11 mouse cellular contexts compared by ENCODE assay signal in genomic region chr10:128237807-128238480, GRCm38 (mm10). TPM values are rescaled to one million over a fixed set of nuclear protein-coding genes. Genes with fewer than 3 reads are reported as not detected.
DNase-seq lines count a peak whose midpoint lies in the region; ATAC-seq lines count a peak whose summit lies in the region.
"Had no signal": no experiment of that assay in that cellular context is flagged by ENCODE, and none has a peak within 500 bp of the region (broad histone marks: within the 10 kb centered on the region; RNA-seq: fewer than 3 reads in every experiment).

No protein-coding gene starts in this region.

- H3K9me3 ChIP-seq in midbrain, embryonic 12.5 days, result no peaks in the 10 kb centered on the region
- H3K9me3 ChIP-seq in midbrain, embryonic 10.5 days (replicated peaks), result no peaks in the 10 kb centered on the region
- no peaks in the 10 kb centered on the region for H3K9me3 ChIP-seq in embryonic facial prominence, embryonic 10.5 days
- no peaks in the 10 kb centered on the region for H3K9me3 ChIP-seq in limb, embryonic 10.5 days (replicated peaks)
- H3K9me3 ChIP-seq: hindbrain, embryonic 10.5 days had no signal

- peak; percentile 38 for DNase-seq in cerebellum, adult 11 months
- no peak for DNase-seq in cerebellum, postnatal 4 days (ENCODE audit: low spot score in 2 of 2)
- no peak for DNase-seq in midbrain, embryonic 10.5 days (ENCODE audit: low spot score)
- no peak for DNase-seq in embryonic facial prominence, embryonic 10.5 days (ENCODE audit: low spot score)
- no peak for DNase-seq in limb, embryonic 10.5 days (ENCODE audit: low spot score)
- DNase-seq in adipocyte (ENCODE audit: low spot score), result no peak
- DNase-seq in adrenal gland, adult 2 months, result no peak

- H3K27me3 ChIP-seq in midbrain, embryonic 12.5 days, result no peaks in the 10 kb centered on the region
- H3K27me3 ChIP-seq in midbrain, embryonic 10.5 days (ENCODE audit: low read depth, poor library complexity, severe bottlenecking), result no peaks in the 10 kb centered on the region
- H3K27me3 ChIP-seq in embryonic facial prominence, embryonic 10.5 days (replicated peaks; ENCODE audit: low read depth, poor library complexity, severe bottlenecking), result no peaks in the 10 kb centered on the region
- no peaks in the 10 kb centered on the region for H3K27me3 ChIP-seq in limb, embryonic 10.5 days (ENCODE audit: low read depth, poor library complexity, severe bottlenecking)

- H3K4me3 ChIP-seq in midbrain, embryonic 12.5 days, result no peak overlapping the region
- H3K4me3 ChIP-seq in midbrain, embryonic 10.5 days, result no peak overlapping the region
- no peak overlapping the region for H3K4me3 ChIP-seq in embryonic facial prominence, embryonic 10.5 days
- H3K4me3 ChIP-seq in limb, embryonic 10.5 days, result no peak overlapping the region
- H3K4me3 ChIP-seq: hindbrain, embryonic 10.5 days had no signal

- H3K36me3 ChIP-seq in midbrain, embryonic 12.5 days, result peaks cover 35% of the 10 kb centered on the region
- peaks cover 70% of the 10 kb centered on the region for H3K36me3 ChIP-seq in midbrain, embryonic 10.5 days
- peaks cover 77% of the 10 kb centered on the region for H3K36me3 ChIP-seq in embryonic facial prominence, embryonic 10.5 days (replicated peaks)
- H3K36me3 ChIP-seq in limb, embryonic 10.5 days, result peaks cover 74% of the 10 kb centered on the region

- H3K4me1 ChIP-seq in midbrain, embryonic 12.5 days, result peaks cover 17% of the 10 kb centered on the region
- peaks cover 25% of the 10 kb centered on the region for H3K4me1 ChIP-seq in midbrain, embryonic 10.5 days
- H3K4me1 ChIP-seq in embryonic facial prominence, embryonic 10.5 days, result peaks cover 35% of the 10 kb centered on the region
- peaks cover 30% of the 10 kb centered on the region for H3K4me1 ChIP-seq in limb, embryonic 10.5 days

- H3K4me2 ChIP-seq in midbrain, embryonic 12.5 days (replicated peaks), result no peak overlapping the region

- no peak for ATAC-seq in midbrain, embryonic 12.5 days (ENCODE audit: low FRiP score, low read depth)

- WGBS in midbrain, embryonic 12.5 days, result 84% methylated on average over 15 of the region's 15 CpGs
- WGBS in midbrain, embryonic 10.5 days, result 91% methylated on average over 15 of the region's 15 CpGs
- WGBS in embryonic facial prominence, embryonic 10.5 days, result 83% methylated on average over 15 of the region's 15 CpGs
- WGBS in limb, embryonic 10.5 days, result 88% methylated on average over 15 of the region's 15 CpGs

- peak overlapping the region; percentile 11; the same call in 1 of the 2 replicates for H3K9ac ChIP-seq in midbrain, embryonic 12.5 days (replicated peaks)
- H3K9ac ChIP-seq: liver, embryonic 14.5 days had no signal

- H3K27ac ChIP-seq in midbrain, embryonic 12.5 days (replicated peaks), result no peak overlapping the region
- no peak overlapping the region for H3K27ac ChIP-seq in midbrain, embryonic 10.5 days (replicated peaks)
- H3K27ac ChIP-seq in embryonic facial prominence, embryonic 10.5 days (replicated peaks), result peak overlapping the region; percentile 4; the same call in 1 of the 2 replicates
- peak overlapping the region; percentile 26; the same call in 1 of the 2 replicates for H3K27ac ChIP-seq in limb, embryonic 10.5 days
- H3K27ac ChIP-seq: hindbrain, embryonic 10.5 days; liver, embryonic 14.5 days had no signal

RNA-seq across cellular contexts. Expression of gene Timeless, which starts 6.1 kb away (rescaled TPM):
- 54.9 and 58.4 TPM in 2 replicates for polyA plus RNA-seq in midbrain, embryonic 12.5 days (2016; fragmentation: Nextera tagmentation; extraction: Ambion mirVana)
- 86.6 and 89.4 TPM in 2 replicates for polyA plus RNA-seq in midbrain, embryonic 10.5 days (2016; fragmentation: Nextera tagmentation; extraction: Ambion mirVana)
- polyA plus RNA-seq in embryonic facial prominence, embryonic 10.5 days (2016; fragmentation: Nextera tagmentation; extraction: Ambion mirVana), result 95.9 and 103 TPM in 2 replicates
- 127 and 135 TPM in 2 replicates for polyA plus RNA-seq in limb, embryonic 10.5 days (2016; fragmentation: Nextera tagmentation; extraction: Ambion mirVana)
- 1 to 10 TPM; 4.8 to 7.2 TPM for total RNA-seq in adrenal gland, adult 2 months (2021)
- polyA plus RNA-seq in adrenal gland, adult 2 months (2012; rRNA removed), result 1.9 and 2.8 TPM in 2 replicates

RNA-seq across cellular contexts. Expression of gene Mip, which starts 12.3 kb away (rescaled TPM):
- 0.13 TPM in 1 of 2 replicates, not detected in the other for polyA plus RNA-seq in midbrain, embryonic 12.5 days (2016; fragmentation: Nextera tagmentation; extraction: Ambion mirVana)
- polyA plus RNA-seq in midbrain, embryonic 10.5 days (2016; fragmentation: Nextera tagmentation; extraction: Ambion mirVana), result 0.21 TPM in 1 of 2 replicates, not detected in the other
- polyA plus RNA-seq in embryonic facial prominence, embryonic 10.5 days (2016; fragmentation: Nextera tagmentation; extraction: Ambion mirVana), result not detected in 2 replicates
- polyA plus RNA-seq in limb, embryonic 10.5 days (2016; fragmentation: Nextera tagmentation; extraction: Ambion mirVana), result 0.08 and 0.33 TPM in 2 replicates
- not detected for total RNA-seq in adrenal gland, adult 2 months (2021)
- polyA plus RNA-seq in adrenal gland, adult 2 months (2012; rRNA removed), result not detected in 2 replicates
- polyA plus RNA-seq: C2C12 had no signal

RNA-seq across cellular contexts. Expression of gene Apon, which starts 16.0 kb away (rescaled TPM):
- polyA plus RNA-seq in midbrain, embryonic 12.5 days (2016; fragmentation: Nextera tagmentation; extraction: Ambion mirVana), result 0.21 and 0.92 TPM in 2 replicates
- 0.73 and 0.77 TPM in 2 replicates for polyA plus RNA-seq in midbrain, embryonic 10.5 days (2016; fragmentation: Nextera tagmentation; extraction: Ambion mirVana)
- polyA plus RNA-seq in embryonic facial prominence, embryonic 10.5 days (2016; fragmentation: Nextera tagmentation; extraction: Ambion mirVana), result 0.49 and 0.69 TPM in 2 replicates
- polyA plus RNA-seq in limb, embryonic 10.5 days (2016; fragmentation: Nextera tagmentation; extraction: Ambion mirVana), result 0.87 and 0.90 TPM in 2 replicates
- total RNA-seq in adrenal gland, adult 2 months (2021), result 1 to 10 TPM in 1 of 2 experiments, not detected in 1; 1.5 TPM
- polyA plus RNA-seq in adrenal gland, adult 2 months (2012; rRNA removed), result 0.10 and 0.40 TPM in 2 replicates

RNA-seq across cellular contexts. Expression of gene Spryd4, which starts 26.3 kb away (rescaled TPM):
- 21.4 and 24.1 TPM in 2 replicates for polyA plus RNA-seq in midbrain, embryonic 12.5 days (2016; fragmentation: Nextera tagmentation; extraction: Ambion mirVana)
- 28.3 and 32.7 TPM in 2 replicates for polyA plus RNA-seq in midbrain, embryonic 10.5 days (2016; fragmentation: Nextera tagmentation; extraction: Ambion mirVana)
- 31.3 and 31.8 TPM in 2 replicates for polyA plus RNA-seq in embryonic facial prominence, embryonic 10.5 days (2016; fragmentation: Nextera tagmentation; extraction: Ambion mirVana)
- 33.3 and 34.4 TPM in 2 replicates for polyA plus RNA-seq in limb, embryonic 10.5 days (2016; fragmentation: Nextera tagmentation; extraction: Ambion mirVana)
- 10 to 100 TPM; 14.3 to 17.0 TPM for total RNA-seq in adrenal gland, adult 2 months (2021)
- 5.8 and 7.4 TPM in 2 replicates for polyA plus RNA-seq in adrenal gland, adult 2 months (2012; rRNA removed)

RNA-seq across cellular contexts. Expression of gene Apof, which starts 30.5 kb away (rescaled TPM):
- not detected in 2 replicates for polyA plus RNA-seq in midbrain, embryonic 12.5 days (2016; fragmentation: Nextera tagmentation; extraction: Ambion mirVana)
- polyA plus RNA-seq in midbrain, embryonic 10.5 days (2016; fragmentation: Nextera tagmentation; extraction: Ambion mirVana), result not detected in 2 replicates
- polyA plus RNA-seq in embryonic facial prominence, embryonic 10.5 days (2016; fragmentation: Nextera tagmentation; extraction: Ambion mirVana), result 0.11 TPM in 1 of 2 replicates, not detected in the other
- polyA plus RNA-seq in limb, embryonic 10.5 days (2016; fragmentation: Nextera tagmentation; extraction: Ambion mirVana), result not detected in 2 replicates
- total RNA-seq in adrenal gland, adult 2 months (2021), result 10 to 100 TPM in 1 of 2 experiments, under 1 TPM in 1; 0.76 to 19.1 TPM
- 11.0 and 25.2 TPM in 2 replicates for polyA plus RNA-seq in adrenal gland, adult 2 months (2012; rRNA removed)
- polyA plus RNA-seq: C2C12; hindbrain, embryonic 10.5 days had no signal

Comparison
In these comparisons a context has a peak if more than half of its experiments do, and no peak if none do; other contexts are left out.
1. H3K27ac ChIP-seq: peak in embryonic facial prominence, embryonic 10.5 days (single experiment) and limb, embryonic 10.5 days (single experiment); none in midbrain, embryonic 12.5 days (single experiment) and midbrain, embryonic 10.5 days (single experiment).
2. RNA of gene Timeless, which starts 6.1 kb away (polyA plus RNA-seq): 127 to 135 TPM in limb, embryonic 10.5 days, 95.9 to 103 TPM in embryonic facial prominence, embryonic 10.5 days, 86.6 to 89.4 TPM in midbrain, embryonic 10.5 days and 54.9 to 58.4 TPM in midbrain, embryonic 12.5 days; 1.9 to 2.8 TPM in adrenal gland, adult 2 months; every median in the first group is over 10 times any median in the second.